Mouse (Mus musculus) bone marrow, adult 2 months (tissue): ENCODE results near the gene Bach1.

Source experiments
- CTCF ChIP-seq: fragments of 200-500 bp; IDR thresholded peaks from 2 replicates; pipeline ENCODE4 v1.5.1; 2011; ENCODE audit warnings: low read length, control low read depth; ENCODE audit not compliant: control insufficient read depth, insufficient read depth
- POLR2A ChIP-seq: fragments of 200-500 bp; IDR thresholded peaks from 2 replicates; pipeline ENCODE4 v1.6.1; 2011; ENCODE audit warnings: low read depth, mild to moderate bottlenecking, control low read depth, low read length, borderline replicate concordance; ENCODE audit not compliant: control insufficient read depth

DNA sequence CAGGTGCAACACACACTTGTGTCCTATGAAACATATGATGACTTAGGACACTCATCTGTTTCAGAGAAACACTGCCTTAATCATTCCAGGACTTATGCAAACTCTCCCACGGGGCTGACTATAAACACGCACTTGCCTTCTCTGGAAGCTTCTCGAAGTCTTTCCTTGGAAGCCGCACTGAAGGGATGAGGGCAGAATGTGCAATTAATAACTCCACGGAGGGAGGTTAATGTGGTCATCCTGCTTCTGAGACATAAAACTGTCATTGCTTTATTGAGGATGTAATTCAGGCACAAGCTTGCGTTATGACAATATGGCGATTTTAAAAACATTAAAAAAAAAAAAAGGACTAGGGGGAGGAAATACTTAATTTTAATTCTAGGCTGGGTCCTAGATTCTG is 82.9 kb downstream of the Bach1 start:
- TF ChIP-seq CTCF: no peak
- no peak for TF ChIP-seq POLR2A
